Mouse (Mus musculus): ENCODE results near the gene Smoc2.

Smoc2 gene

DNA sequence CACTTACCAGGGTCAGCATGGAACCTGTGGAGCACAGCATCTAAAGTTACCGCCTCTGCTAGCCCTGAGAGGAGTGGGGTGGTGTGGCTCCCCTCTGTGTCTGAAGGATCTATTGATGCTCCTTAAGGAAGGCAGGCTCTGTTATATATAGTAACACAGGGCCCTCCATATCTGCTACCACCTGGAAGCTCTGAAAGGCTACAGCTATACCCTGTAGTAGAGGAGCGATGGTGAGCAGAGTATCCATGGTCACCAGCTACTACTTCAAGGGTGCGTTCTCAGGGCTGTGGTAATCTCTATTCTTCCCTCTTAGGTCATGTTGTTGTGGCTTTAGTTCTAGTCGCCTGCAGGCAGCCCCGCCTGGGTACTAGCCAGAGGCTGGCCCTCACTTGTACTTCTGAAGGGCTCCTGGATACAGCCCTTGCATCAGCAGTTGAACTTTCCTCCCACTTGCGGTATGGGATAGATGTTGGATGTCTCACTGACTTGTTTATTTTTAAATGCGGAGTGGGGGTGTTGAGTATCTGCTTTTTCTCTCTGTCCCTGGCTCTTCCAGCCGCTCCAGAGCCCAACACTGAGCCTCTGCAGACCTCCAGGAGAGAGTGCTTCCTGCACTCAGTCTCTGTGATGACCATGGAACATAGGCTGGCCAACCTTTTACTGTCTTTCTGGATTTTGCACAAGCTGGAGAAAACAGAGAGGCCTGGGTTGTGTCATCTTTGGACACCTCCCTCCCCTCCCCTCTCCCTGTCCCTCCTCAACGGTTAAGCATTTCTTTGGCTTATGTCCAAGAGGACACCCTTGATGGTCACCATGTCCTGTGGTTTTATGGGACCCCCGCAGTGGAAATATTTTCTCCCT lies 74.1 kb downstream of the Smoc2 start:
- DNase-seq, result no peak

DNA sequence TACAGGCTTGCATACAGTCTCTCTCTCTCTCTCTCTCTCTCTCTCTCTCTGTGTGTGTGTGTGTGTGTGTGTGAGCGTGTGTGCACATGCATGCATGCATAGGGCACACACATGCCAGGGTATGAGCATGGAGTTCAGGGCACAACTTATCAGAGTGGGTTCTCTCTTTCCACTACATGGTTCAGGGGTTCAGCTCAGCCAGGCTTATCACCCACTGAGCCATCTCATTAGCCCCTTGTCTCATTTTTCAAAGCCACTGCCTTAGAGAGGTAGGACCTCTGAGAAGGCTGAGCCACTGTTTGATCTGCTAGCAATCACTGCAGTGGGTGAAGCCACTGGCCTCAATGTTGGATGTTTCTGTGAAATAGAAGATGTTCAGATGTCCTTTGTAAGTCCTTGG lies 82.2 kb downstream of the Smoc2 start:
- DNase-seq, result no peak

DNA sequence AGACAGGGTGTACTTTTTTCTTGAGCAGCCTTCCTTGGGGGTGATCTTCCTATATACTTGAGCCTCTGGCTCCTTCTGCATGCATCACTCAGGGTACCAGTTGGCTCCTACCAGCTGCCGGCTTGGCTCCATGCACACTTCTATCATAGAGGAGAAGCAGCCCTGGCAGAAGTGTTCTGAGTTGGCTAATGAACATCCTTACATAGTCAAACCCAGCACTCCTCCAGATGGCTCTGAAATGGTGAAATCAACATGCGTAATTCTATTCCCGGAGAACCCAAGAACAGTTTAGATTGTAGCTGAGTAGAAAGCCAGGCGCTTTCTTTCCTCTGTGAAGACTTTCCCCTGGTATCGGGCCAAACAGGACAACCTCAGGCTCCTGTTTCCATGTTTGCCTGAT lies 91.2 kb downstream of the Smoc2 start:
- no peak for DNase-seq

DNA sequence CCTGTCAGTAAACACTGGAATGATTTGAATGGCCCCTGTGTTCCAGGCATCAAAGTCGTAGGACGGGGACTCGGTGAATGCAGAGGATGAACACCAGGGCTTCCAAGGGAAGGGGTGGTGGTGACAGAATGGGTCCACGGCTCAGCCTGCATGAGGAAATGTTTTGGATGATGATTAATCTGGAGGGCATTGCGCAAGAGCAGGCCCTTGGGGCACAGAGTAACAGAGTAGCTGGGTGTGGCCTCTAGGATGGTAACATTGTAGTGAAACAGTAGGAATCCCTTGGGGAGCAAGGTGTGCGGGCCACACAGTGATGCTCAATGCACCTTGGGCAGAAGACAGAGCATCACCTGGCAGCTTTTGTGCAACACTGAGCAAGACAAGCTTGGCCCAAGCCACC lies 92.3 kb downstream of the Smoc2 start:
- DNase-seq, result peak; percentile 41 to 43

DNA sequence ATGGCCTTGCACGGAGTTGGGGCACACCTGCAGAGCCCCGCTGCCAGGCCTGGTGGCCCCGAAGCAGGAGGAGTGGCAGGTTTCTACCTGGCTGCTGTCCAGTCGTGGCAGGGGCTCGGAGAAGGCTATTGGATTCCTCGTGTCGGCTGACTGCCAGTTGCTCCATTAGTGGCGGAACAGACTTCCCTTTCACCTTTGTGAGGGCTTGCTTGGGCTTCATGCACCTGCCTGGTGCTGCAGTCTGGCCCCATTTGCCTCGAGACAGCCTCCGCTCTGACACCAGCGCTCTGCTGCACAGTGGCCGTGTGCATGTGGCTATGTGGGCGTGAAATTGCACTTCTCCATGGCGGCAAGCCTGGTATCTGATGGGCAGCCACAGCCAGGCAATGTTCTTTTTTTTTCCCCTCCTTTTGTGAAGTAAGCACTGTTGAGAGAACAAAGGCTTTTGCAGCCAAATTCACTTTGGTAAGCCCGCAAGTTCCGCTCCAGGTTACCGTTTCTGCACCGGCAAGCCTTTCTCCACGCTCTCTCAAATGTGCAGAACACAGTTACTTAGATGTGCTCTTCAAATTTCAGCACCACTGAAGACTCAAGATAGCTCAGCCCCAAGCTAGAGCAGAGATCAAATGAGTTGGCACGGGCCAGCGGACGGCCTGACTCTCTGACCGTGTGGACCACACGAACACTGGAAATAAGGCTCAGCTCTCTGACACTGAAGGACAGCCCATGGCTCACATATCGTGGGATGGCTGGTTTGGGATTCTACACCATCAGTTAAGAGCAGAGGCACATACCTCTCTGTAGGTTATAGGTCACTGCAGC lies 93.2 kb downstream of the Smoc2 start:
- peak; percentile 15 to 38 for DNase-seq

DNA sequence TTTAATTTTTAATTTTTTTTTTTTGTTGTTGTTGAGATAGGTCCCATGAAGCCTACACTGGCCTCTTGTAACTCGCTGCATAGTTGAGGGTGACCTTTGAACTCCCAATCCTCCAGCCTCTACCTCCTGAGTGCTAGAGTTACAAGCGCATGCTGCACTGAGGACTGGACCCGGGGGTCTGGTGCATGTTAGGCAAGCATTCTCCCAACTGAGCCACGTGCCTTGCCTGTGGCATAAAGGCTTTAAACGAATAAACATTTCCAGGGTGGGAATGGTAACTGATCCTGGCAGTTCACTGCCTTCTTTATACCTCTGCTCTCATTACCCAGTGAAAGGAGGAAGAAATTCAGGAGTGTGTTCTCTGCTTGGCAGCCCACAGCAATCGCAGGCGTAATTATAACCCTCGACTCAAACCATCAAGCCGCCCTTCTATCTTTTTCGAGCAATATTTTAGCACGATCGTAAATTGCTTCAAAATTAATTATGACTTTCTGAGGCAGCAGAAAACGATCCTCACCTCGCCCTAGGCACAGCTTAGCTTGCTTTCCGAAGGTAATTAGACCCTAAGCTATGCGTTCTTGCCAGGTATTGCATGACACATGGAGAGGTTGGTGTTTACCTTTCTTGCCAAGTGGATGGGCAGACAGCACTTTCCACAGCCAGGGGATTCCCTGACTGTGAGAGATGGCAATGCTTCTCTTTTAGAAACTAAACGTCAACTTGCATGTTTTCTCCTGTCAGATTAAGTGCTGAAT lies 99.6 kb downstream of the Smoc2 start:
- no peak for DNase-seq

DNA sequence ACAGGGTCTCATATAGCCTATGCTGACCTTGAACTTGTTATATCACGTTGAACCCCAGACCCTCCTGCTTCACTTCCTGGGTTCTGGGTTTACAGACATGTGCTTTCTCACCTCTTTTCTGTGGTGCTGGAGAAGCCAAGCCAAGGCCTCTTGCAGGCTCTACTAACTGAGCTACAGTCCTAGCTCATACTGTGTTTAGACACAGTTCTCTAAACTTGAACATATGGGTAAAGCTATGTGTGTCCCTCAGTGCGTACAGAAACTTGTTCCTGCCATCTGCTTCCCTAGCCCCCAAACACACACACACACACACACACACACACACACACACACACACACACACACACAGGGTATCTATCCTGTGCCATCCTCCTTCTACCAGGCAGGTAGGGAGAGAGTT lies 100.2 kb downstream of the Smoc2 start:
- DNase-seq, result no peak

DNA sequence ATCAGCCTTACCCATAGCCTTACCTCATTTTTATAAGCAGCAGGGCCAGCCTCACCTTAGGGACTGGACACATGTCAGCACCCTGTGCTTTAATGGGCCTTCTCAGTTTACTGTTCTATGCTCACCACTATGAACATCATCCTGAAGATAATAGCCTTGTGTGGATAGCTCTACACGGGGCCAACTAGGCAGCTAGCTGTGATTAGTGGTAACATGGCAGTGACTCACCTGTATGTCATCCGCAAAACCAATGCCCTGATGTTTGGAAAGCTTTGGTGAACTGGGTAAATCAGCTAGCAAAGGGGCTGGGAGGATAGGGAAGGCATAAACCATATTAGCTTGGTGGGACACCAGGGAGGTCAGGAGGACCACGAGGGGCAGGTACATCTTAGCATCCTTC lies 100.7 kb downstream of the Smoc2 start:
- no peak for DNase-seq

DNA sequence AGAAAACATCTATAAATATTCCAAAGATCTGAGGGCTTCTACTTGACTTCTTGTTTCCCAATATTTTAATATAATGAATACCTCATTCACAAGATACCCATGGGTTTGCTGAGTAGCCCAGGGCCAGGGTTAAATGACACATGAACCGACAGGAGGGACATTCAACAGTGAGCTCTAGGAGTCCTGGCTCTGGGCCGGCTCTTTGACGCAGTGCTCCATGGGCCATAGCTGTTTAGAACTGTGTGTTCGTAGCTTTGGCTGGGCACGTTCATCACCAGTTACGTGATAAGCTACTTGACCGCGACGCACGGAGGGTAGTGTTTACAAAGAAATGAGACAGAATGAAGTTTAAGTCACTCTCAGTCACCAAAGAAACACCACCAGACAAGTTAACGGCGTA lies 101.2 kb downstream of the Smoc2 start:
- DNase-seq, result no peak

DNA sequence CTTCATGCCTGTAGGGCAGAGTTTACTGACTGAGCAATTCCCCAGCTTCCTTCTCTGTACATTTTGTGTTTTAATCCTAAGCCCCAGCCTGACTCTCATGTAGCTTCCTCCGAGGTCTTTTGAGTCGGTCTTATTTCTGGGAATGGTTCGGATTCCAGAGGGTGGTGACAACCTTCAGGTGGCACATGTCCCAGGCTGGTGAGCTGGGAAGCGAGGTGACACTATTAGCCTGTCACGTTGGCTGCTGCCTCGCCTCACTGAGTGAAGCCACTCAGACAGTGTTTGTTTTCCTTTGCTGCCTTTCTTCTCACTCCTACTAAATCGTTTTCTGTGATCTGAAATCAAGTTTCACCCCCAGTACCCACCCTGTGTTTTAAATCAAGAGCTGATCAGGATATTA lies 102.2 kb downstream of the Smoc2 start:
- no peak for DNase-seq

DNA sequence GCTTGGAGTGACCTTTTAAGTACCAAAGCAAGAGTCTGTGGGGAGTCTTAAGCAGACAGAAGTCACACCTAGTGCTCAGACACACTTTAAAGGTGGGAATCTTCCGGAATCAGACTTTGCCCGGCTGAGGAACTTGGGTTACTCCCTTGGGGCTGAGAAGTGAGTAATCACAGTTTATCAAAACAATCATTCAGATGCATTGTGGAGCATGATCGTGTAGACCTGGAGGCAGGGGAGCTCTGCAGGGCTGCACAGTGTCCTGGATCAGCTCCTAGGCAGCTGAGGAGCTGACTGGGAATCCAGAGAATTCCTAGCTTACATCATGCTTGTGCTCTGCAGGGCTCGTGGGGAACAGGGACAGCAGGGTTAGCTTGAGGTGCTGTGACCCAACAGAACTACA lies 104.7 kb downstream of the Smoc2 start:
- DNase-seq, result no peak

DNA sequence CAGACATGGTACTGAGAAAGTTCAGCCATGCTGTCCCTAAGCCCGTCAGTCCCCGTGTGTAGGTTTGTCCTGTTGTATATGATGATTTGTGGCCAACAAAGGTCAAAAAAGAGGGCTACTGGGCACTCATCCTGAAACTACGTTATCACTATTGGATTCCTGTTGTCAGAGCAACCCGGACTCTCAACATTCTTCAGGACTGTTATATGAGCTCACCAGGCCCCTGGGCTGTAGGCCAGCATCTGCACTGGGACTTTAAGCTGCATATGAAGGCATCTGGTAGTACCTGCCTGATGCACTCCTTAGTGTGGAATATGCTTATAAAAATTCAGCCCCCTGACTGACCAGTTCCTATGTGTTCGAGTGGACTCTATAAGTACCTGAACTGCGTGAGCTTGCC lies 105.7 kb downstream of the Smoc2 start:
- DNase-seq, result peak in 1 of 2 experiments; percentile 40

DNA sequence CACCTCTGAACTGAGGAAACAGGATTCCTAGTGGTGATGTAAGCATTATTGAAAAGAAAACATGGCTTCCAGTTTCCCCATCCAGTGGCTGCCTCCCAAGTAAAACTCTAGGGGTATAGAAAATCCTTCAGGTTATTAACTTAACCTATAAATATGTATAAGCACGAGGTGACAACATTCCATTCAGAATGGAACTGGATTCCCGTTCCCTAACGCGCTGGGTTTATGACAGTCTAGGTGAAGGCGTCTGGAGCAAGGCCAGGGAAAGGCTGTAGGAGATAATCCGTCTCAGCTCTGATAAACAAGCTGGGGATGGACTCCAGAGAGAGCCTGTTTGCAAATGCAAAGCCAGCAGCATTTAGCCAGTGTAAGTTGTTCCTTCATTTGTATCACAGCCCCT lies 108.0 kb downstream of the Smoc2 start:
- DNase-seq, result no peak

DNA sequence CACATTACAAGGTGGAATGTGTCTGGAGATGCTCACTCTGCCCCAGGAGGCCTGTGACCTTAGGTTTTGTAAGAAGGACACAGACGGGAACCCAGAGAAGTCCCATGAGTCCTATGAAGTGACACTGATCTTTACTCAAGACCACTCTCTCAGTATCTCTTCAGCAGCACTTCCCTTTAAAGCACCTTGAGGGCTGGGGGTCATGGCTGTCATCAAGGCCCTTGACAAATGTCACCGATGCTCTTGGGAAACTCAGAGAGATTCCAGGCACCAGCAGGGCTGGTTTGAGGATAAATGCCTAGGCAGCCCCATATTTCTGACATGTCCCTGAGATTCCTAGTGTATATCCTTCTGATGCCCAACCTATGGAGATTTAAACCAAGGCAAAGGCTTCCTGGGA lies 113.1 kb downstream of the Smoc2 start:
- no peak for DNase-seq

DNA sequence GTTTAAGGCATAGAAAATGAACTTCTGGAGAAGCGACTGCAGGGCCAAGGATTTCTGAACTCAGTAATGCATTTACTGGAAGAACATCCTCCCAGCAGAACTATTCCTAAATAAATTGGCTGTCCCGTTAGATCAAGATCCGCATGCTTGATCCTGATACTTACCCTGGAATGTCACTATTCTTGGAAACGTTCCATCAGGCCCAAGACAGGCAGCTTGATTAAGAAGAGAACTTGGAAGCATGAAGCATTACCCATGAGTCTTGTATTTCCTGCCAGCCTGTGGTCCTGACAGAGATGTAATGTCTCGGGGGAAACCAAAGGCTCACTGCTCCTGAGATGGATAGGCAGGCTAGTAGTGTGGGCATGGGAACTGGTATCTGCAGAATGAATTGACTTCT lies 115.6 kb downstream of the Smoc2 start:
- no peak for DNase-seq

DNA sequence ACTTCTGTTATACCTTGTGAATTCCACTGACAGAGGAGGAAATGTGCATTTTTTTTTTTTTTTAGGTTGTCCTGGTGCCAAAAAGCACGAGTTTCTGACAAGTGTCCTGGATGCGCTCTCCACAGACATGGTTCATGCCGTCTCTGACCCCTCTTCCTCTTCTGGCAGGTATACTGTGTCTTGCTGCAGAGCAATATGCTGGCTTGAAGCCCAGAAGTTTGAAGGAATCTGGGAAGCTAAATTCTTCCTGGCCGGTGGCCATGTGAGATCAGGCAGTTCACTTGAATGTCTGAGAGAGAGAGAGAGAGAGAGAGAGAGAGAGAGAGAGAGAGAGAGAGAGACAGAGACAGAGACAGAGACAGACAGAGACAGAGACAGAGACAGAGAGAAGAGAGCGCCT lies 118.2 kb downstream of the Smoc2 start:
- DNase-seq, result peak; percentile 55 to 72

DNA sequence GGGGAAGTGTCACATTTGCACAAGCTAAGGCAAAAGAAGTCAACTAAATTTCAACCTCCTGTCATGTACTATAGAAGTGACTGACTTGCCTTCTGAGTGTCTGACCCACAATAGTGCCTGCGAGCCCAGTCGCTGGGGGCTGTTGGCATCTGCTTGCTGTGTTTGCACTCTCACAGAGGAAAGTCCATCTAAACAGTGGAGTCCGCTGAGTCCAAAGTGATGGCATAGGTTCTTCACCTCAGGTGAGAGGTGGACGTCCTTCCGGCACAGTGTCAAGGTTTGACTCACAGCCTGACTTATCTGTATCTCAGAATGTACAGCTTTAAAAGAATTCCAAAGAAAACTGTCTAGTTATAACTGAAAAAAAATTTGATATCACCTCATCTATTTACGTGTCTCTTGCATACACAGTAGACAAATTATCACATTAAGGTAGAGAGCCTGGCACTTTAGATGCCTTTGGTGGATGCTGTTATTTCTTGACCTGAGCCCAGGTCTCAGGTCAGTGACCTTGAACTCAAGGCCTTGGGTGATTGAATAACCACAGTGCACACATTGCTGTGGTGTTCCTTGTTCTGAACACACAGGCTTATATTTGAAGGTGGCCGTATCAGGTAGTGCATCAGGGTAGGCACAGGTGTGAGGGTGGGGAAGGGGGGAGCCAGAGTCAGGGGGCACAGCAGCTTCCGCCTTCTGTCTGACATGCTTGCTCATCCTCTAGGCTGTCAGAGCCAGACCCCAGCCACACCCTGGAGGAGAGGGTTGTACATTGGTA lies 119.5 kb downstream of the Smoc2 start:
- no peak for DNase-seq

DNA sequence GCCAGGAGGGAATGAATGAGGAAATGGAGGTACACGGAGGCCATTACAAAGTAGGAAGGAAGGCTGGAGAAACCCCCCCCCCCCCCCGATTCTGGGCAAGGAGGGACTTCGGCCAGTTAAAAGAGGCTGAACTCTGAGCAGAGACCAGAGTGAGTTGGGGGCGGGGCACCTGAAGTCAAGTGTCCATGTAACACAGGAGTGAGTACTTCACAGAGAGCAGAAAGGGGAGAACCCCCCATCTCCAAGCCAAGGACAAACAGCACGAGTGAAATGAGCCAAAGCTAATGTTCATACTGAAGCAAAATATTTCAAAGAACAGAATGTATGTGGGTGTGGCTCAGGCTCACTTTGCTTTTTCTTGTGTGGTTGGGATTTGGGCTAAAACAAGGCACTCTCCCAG lies 121.7 kb downstream of the Smoc2 start:
- DNase-seq, result peak in 1 of 2 experiments; percentile 48

DNA sequence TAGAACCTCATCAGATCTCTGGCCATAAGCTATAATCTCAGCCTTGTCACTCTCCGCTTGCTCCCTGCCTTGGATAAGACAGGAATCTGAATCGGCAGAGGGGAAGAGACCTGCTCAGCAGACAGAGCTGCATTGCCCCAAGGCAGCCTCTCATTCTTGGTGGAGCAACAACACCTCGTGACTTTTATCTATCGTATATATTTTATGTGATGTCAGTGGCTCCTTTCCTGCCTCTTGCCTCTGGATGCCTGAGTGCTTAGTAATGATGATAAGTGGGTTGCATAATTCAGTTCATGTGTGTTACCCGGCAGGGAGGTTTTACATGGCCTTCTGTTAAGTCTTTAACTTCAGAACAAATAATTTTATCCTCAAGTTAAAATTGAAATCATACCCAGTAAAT lies 128.6 kb downstream of the Smoc2 start:
- no peak for DNase-seq

DNA sequence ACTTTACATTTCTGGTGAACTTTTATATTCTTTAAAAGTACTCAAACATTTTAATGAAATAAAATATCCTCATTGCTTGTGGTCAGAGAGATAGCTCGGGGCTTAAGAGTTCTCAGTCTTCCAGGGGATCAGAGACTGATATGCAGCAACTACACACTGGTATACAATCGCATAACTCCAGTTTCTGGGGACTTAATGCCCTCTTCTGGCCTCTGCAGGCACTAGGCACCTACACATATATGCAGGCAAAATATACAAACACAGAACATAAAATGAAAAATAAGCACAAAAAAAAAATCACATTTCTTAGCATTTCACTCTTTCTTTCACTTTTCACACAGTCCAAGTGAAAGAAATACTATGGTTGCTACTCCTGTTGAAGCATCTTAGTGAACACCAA lies 133.2 kb downstream of the Smoc2 start:
- no peak for DNase-seq

DNA sequence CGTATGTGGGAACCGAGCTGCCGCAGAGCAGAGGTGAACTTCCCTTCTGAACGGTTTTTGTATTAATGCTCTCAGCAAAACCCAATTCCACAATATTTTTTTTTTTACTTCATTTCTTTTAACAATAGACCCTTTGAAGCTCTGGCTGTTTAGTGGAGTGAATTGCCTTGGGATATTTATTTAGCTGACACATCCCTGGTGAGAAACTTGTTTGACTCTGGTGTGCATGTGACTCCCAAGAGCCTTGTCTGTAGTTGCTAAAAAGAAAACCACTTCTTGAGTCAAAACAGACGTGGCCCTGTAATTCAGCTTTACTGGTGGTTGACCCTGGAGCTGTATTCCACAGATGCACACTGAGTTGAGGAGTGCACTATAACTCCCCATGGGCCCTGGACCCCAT lies 135.2 kb downstream of the Smoc2 start:
- no peak for DNase-seq

DNA sequence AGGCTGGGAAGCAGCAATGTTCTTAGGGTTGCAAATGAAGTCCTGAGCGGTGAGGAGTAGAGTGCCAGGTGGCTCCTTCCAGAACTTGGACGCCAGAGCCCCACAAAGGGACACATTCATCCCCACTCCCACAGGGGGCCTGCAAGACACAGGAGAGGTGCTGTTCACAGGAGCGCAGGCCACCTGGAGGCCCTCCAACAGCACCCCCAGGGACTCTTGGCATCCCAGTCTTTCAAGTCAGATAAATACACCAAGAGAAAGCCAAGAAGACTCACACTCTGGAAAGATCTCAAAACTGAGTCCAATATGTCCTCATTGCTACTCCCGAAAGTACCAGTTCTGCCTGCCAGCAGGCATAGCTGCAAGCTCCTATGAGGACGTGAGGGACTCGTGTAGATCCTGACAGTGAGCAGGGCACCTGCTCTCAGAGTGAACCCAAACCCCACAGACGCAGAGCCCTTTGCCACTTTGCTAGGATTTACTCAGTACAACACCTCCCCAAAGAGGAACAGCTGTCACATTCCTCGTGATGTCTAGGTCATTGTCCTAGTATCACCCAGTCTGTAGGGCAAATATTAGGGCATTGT lies 141.2 kb downstream of the Smoc2 start:
- DNase-seq, result no peak
